Mouse (Mus musculus): Measurements from ENCODE around the gene Zfand5. TPM values are rescaled to one million over a fixed set of nuclear protein-coding genes. Genes with fewer than 3 reads are reported as not detected.

Gene Zfand5
- polyA plus RNA-seq, 1 experiment: 152 TPM

DNA sequence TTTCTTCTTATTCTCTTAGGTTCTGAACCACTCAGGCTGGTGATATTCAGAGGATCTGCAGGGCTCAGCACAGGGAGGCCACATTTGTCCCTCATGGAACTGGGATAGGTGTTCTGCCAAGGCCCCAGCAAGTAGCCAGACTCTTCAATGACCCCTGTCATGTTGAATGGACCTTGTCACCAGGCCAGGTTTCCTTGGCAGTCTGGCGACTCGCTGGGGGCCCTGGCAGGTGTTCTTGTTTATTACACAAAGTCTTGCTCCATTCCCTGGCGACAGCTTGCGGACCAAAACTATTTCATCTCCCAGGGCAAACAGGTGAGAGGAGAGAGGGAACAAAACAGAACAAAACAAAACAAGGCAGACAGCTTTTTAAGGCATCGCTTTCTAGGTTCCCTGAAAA lies 57.7 kb downstream of the Zfand5 start:
- WGBS: 8% methylated on average over 5 of the region's 5 CpGs
- no peak overlapping the region for H3K27ac ChIP-seq (ENCODE audit: insufficient read depth, low read length)

DNA sequence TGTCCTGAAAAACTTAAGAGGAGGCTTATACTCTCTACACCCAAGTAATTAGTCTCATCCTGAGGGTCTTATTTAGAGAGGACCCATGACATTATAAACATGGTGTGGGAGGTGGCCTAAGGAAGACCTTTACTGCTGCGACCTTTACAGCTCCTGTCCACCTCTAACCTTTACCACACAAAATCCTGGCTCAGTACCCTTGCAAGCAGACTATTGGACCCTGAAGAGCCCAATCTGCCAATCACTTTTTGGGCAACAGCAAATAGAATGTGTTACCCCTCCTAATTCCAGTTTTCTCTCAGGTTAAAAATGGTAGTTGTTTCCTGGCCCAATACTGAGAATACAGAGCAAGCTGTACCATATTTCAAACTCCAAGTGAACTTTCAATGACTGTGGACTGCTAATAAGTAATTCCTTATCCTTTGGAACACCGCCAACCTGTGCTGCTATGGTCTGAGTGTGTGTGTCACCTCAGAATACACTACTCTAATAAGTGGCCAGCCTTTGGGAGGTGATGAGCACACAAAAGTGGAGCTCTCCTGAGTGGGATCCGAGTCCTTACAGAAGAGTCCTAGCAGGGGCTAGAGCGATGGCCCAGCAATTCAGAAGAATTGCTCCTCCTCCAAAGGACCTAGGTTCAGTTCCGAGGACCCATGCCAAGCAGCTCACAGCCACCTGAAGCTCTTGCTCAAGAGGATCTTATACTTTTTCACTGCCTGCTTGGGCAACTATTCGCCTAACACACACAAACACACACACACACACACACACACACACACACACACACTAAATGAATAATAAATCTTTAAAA lies 58.4 kb downstream of the Zfand5 start:
- no peak overlapping the region for H3K4me3 ChIP-seq (replicated peaks; ENCODE audit: insufficient read depth, low read depth, low read length)
- no peaks in the 10 kb centered on the region for H3K27me3 ChIP-seq (ENCODE audit: control insufficient read depth, insufficient read depth, low read length)
- 85% methylated on average over 6 of the region's 6 CpGs for WGBS
- TF ChIP-seq POLR2A (IDR thresholded peaks at IDR 0.05; ENCODE audit: borderline replicate concordance, insufficient read depth, low read length) (no peak), CTCF (IDR thresholded peaks at IDR 0.05; ENCODE audit: borderline replicate concordance, insufficient read depth, low read depth, low read length) (no peak)
- no peak for DNase-seq
- peaks cover 6% of the 10 kb centered on the region; the same call in 1 of the 2 replicates for H3K4me1 ChIP-seq (ENCODE audit: control insufficient read depth, insufficient read depth, low read length)
- no peak overlapping the region for H3K27ac ChIP-seq (ENCODE audit: insufficient read depth, low read length)

More for the DNA sequence above, 57.7 kb downstream of the Zfand5 start:
- Histone ChIP-seq H3K4me1 (ENCODE audit: control insufficient read depth, insufficient read depth, low read length) (peaks cover 6% of the 10 kb centered on the region; the same call in 1 of the 2 replicates), H3K27me3 (ENCODE audit: control insufficient read depth, insufficient read depth, low read length) (no peaks in the 10 kb centered on the region), H3K4me3 (replicated peaks; ENCODE audit: insufficient read depth, low read depth, low read length) (no peak overlapping the region)
- TF ChIP-seq POLR2A (IDR thresholded peaks at IDR 0.05; ENCODE audit: borderline replicate concordance, insufficient read depth, low read length): no peak
- peak; percentile 74 to 83 for DNase-seq

DNA sequence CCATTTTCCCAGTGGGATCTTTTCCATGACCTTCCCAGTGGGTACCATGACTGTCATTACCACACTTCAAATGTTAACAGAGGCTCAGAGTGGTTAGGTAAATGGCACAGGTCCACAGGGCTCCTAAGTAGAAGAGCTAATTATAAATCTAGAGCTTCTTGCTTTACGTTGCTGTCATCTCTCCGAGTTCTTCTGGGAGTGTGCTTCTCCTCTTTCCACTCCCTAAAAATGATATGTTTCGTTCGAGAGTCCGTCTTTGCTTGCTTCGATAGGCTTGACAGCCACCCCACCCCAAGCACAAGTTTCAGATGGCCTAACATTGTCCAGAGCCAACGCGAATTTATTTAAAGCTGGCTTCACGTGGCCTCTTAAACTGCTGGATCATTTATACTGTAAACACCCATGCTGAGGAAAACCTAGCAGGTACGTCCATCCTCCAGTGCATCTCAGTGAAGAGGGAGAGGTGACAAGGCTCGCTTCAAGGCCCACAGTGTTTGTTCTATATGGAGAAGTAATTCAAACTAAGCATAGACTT lies 59.6 kb downstream of the Zfand5 start:
- Histone ChIP-seq H3K4me3 (replicated peaks; ENCODE audit: insufficient read depth, low read depth, low read length) (no peak overlapping the region), H3K27me3 (ENCODE audit: control insufficient read depth, insufficient read depth, low read length) (no peaks in the 10 kb centered on the region), H3K27ac (ENCODE audit: insufficient read depth, low read length) (no peak overlapping the region), H3K4me1 (ENCODE audit: control insufficient read depth, insufficient read depth, low read length) (peaks cover 6% of the 10 kb centered on the region; the same call in 1 of the 2 replicates)
- DNase-seq: no peak
- WGBS: 90% methylated on average over 11 of the region's 11 CpGs
- TF ChIP-seq CTCF (IDR thresholded peaks at IDR 0.05; ENCODE audit: borderline replicate concordance, insufficient read depth, low read depth, low read length): no peak
- no peak for TF ChIP-seq POLR2A (IDR thresholded peaks at IDR 0.05; ENCODE audit: borderline replicate concordance, insufficient read depth, low read length)

Other genes starting within 250 kb of the Zfand5 start
- 0.92 and 1.3 TPM in 2 replicates for gene Gda, start 201.2 kb downstream of the Zfand5 start, polyA plus RNA-seq (2012; rRNA removed)